Mouse (Mus musculus) neural tube, embryonic 11.5 days (tissue): ENCODE results near the gene Thada. TPM values are rescaled to one million over a fixed set of nuclear protein-coding genes. Genes with fewer than 3 reads are reported as not detected.

Experiments
- ATAC-seq: fragments of 200-750 bp; cut with Nextera tagmentation; 2 replicates; pipeline ENCODE4 v1.8.0; 2017; ENCODE audit warnings: moderate number of reproducible peaks, mild to moderate bottlenecking, moderate TSS enrichment, moderate library complexity; ENCODE audit not compliant: insufficient read depth, low FRiP score, low TSS enrichment
- DNase-seq: peaks from one replicate; pipeline ENCODE4 v3.0.0-alpha.2; 2015; ENCODE audit warnings: low spot score
- H3K27ac ChIP-seq: fragments of 300-500 bp; sonication (generic); 2 replicates; pipeline ENCODE4 v1.5.1; 2014; ENCODE audit warnings: low read depth, mild to moderate bottlenecking, low read length
- H3K27me3 ChIP-seq: fragments of 300-500 bp; sonication (generic); 2 replicates; pipeline ENCODE4 v1.6.1; 2014; ENCODE audit warnings: mild to moderate bottlenecking, low read length, mixed read lengths; ENCODE audit not compliant: control insufficient read depth, insufficient read depth
- H3K36me3 ChIP-seq: fragments of 300-500 bp; sonication (generic); 2 replicates; pipeline ENCODE4 v1.6.1; 2014; ENCODE audit warnings: mild to moderate bottlenecking, low read length, moderate library complexity, mixed read lengths; ENCODE audit not compliant: control insufficient read depth, insufficient read depth
- H3K4me1 ChIP-seq: fragments of 300-500 bp; sonication (generic); 2 replicates; pipeline ENCODE4 v1.6.1; 2014; ENCODE audit warnings: low read length, mixed read lengths; ENCODE audit not compliant: control insufficient read depth, insufficient read depth
- H3K4me2 ChIP-seq: fragments of 300-500 bp; sonication (generic); 2 replicates; pipeline ENCODE4 v1.6.1; 2014; ENCODE audit warnings: low read depth, mild to moderate bottlenecking, moderate library complexity
- H3K4me3 ChIP-seq: fragments of 300-500 bp; sonication (generic); 2 replicates; pipeline ENCODE4 v1.5.1; 2014; ENCODE audit warnings: low read depth, low read length
- H3K9ac ChIP-seq: fragments of 300-500 bp; sonication (generic); 2 replicates; pipeline ENCODE4 v1.6.1; 2014; ENCODE audit warnings: mild to moderate bottlenecking, low read length
- H3K9me3 ChIP-seq: fragments of 300-500 bp; sonication (generic); 2 replicates; pipeline ENCODE4 v1.6.1; 2016; ENCODE audit warnings: low read length; ENCODE audit not compliant: control insufficient read depth
- WGBS: fragments of 180-500 bp; shearing (Covaris S2); extraction: QIAGEN DNeasy Blood & Tissue Kit; methylation state at CpG from one replicate; pipeline ENCODE4 v1.1.7; 2014; 5-methylcytosine and 5-hydroxymethylcytosine counted together
- polyA plus RNA-seq: library from polyadenylated mRNA; unstranded; fragments of >200 nt; fragmentation: Nextera tagmentation; extraction: Ambion mirVana; gene quantifications from 2 replicates; pipeline ENCODE4 v1.2.1, GENCODE M21; 2014

Gene Thada
- polyA plus RNA-seq, 1 experiment from 2014 or later: 10.0 TPM

GRCm38 (mm10) chr17:84361006-84361405, 105.0 kb downstream of the Thada start:
- no peaks in the 10 kb centered on the region for H3K9me3 ChIP-seq
- DNase-seq: no peak
- no peak overlapping the region for H3K4me3 ChIP-seq
- H3K27ac ChIP-seq: no peak overlapping the region
- no peaks in the 10 kb centered on the region for H3K27me3 ChIP-seq
- WGBS: 94% methylated on average over 1 of the region's 1 CpGs
- H3K36me3 ChIP-seq: 0 out of 2 replicates have a peak, but pooled peaks cover 2% of the 10 kb centered on the region
- no peak overlapping the region for H3K4me2 ChIP-seq
- peaks cover 13% of the 10 kb centered on the region for H3K4me1 ChIP-seq
- ATAC-seq: no peak
- no peak overlapping the region for H3K9ac ChIP-seq

DNA sequence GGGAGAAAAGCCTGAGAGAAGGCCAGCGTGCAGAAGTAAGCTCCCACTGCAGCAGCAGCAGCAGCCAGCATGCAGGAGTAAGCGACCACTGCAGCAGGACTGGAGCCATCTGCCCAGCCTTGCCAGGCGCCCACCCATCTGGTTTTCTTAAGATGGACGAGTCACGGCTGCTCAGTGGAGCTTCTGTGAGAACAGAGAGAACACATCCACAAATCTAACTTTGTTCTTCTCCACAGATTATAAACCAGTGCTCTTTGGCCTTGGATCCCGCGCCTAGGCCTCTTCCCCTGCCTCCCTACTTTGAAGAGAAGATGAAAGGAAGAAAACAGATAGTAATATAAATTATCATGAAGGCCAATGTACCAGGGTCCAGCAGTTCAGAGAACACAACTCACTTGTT, 106.2 kb downstream of the Thada start:
- H3K4me3 ChIP-seq: no peak overlapping the region
- H3K27ac ChIP-seq: no peak overlapping the region
- H3K4me2 ChIP-seq: no peak overlapping the region
- DNase-seq (no peak), ATAC-seq (no peak)
- no peaks in the 10 kb centered on the region for H3K27me3 ChIP-seq
- no peak overlapping the region for H3K9ac ChIP-seq
- no peaks in the 10 kb centered on the region for H3K9me3 ChIP-seq
- H3K4me1 ChIP-seq: peaks cover 10% of the 10 kb centered on the region
- H3K36me3 ChIP-seq: 0 out of 2 replicates have a peak, but pooled peaks cover 2% of the 10 kb centered on the region
- WGBS: 66% methylated on average over 7 of the region's 7 CpGs

DNA sequence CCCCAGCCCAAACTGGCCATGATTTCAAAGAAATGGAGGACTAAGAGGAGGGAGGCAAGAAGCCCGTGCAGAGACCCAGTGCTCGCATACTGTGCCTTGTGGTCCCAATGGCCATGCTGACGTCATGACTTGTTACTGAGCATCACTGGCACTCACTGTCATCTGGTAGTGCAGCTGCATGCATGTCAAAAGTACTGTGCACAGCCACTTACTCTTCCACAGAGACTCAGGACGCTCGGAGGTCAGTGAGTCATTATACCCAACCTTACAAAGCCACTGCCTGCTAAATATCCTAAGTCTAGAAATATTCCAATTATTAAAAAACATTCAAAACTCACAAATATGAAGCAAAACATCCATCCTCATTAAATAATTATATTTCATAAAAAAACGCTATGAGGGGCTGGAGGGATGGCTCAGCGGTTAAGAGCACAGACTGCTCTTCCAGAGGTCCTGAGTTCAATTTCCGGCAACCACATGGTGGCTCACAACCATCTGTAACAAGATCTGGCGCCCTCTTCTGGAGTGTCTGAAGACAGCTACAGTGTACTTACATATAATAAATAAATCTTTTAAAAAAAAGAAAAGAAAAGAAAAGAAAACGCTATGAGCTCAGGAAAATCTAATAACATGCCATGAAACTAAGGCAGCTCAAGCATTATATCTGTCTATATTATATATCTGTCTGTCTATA, 106.9 kb downstream of the Thada start:
- WGBS: 91% methylated on average over 10 of the region's 10 CpGs
- no peak for DNase-seq
- ATAC-seq: no peak
- Histone ChIP-seq H3K27ac (no peak overlapping the region), H3K27me3 (no peaks in the 10 kb centered on the region), H3K9ac (no peak overlapping the region), H3K9me3 (no peaks in the 10 kb centered on the region), H3K4me3 (no peak overlapping the region), H3K4me1 (peaks cover 8% of the 10 kb centered on the region), H3K36me3 (0 out of 2 replicates have a peak, but pooled peaks cover 2% of the 10 kb centered on the region), H3K4me2 (no peak overlapping the region)

DNA sequence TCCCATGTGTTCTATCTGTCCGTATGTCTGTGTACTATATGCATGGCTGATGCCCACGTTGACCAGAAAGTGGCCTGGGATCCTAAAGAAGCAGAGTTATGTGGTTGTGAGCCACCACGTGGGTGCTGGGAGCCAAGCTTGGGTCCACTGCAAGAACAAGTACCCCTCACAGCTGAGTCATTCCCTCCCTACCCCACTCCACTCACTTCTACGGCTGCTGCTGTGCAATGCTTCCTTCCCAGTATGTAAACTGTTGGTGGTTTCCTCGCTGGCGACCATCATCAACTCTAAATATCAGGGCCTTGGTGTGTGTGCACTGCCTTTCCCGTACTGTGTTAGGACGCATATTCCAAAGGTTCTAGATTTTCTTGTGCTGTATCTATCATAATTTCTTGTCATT, 108.2 kb downstream of the Thada start:
- H3K36me3 ChIP-seq: 0 out of 2 replicates have a peak, but pooled peaks cover 2% of the 10 kb centered on the region
- H3K27me3 ChIP-seq: no peaks in the 10 kb centered on the region
- H3K9me3 ChIP-seq: no peaks in the 10 kb centered on the region
- no peak overlapping the region for H3K9ac ChIP-seq
- no peak overlapping the region for H3K4me2 ChIP-seq
- DNase-seq: no peak
- ATAC-seq: no peak
- WGBS: 94% methylated on average over 8 of the region's 8 CpGs
- no peak overlapping the region for H3K4me3 ChIP-seq
- H3K4me1 ChIP-seq: no peaks in the 10 kb centered on the region
- no peak overlapping the region for H3K27ac ChIP-seq

- DNase-seq: no peak
- H3K27ac ChIP-seq: no peak overlapping the region
- H3K4me1 ChIP-seq: no peaks in the 10 kb centered on the region; the same call in 1 of the 2 replicates
- no peak overlapping the region for H3K4me2 ChIP-seq
- 61% methylated on average over 8 of the region's 8 CpGs for WGBS
- no peaks in the 10 kb centered on the region for H3K27me3 ChIP-seq
- H3K9me3 ChIP-seq: no peaks in the 10 kb centered on the region
- no peak overlapping the region for H3K4me3 ChIP-seq
- ATAC-seq: no peak
- H3K9ac ChIP-seq: no peak overlapping the region
- no peaks in the 10 kb centered on the region for H3K36me3 ChIP-seq
Observed at GRCm38 (mm10) chr17:84356056-84356887, 109.7 kb downstream of the Thada start.

- H3K9ac ChIP-seq: no peak overlapping the region
- H3K9me3 ChIP-seq: no peaks in the 10 kb centered on the region
- H3K4me1 ChIP-seq: no peaks in the 10 kb centered on the region; the same call in 1 of the 2 replicates
- H3K27ac ChIP-seq: no peak overlapping the region
- no peak for ATAC-seq
- no peak overlapping the region for H3K4me2 ChIP-seq
- no peaks in the 10 kb centered on the region for H3K27me3 ChIP-seq
- no peak overlapping the region for H3K4me3 ChIP-seq
- no peak for DNase-seq
- H3K36me3 ChIP-seq: no peaks in the 10 kb centered on the region
- WGBS: 97% methylated on average over 3 of the region's 3 CpGs
Observed at GRCm38 (mm10) chr17:84355006-84355405, 111.0 kb downstream of the Thada start.

GRCm38 (mm10) chr17:84353902-84354311, 112.1 kb downstream of the Thada start:
- H3K9me3 ChIP-seq: no peaks in the 10 kb centered on the region
- no peaks in the 10 kb centered on the region; the same call in 1 of the 2 replicates for H3K4me1 ChIP-seq
- DNase-seq: no peak
- 89% methylated on average over 5 of the region's 5 CpGs for whole genome bisulfite sequencing
- no peak overlapping the region for H3K4me2 ChIP-seq
- H3K36me3 ChIP-seq: no peaks in the 10 kb centered on the region
- H3K27me3 ChIP-seq: no peaks in the 10 kb centered on the region
- H3K27ac ChIP-seq: no peak overlapping the region
- no peak for ATAC-seq
- H3K4me3 ChIP-seq: no peak overlapping the region
- no peak overlapping the region for H3K9ac ChIP-seq

GRCm38 (mm10) chr17:84353224-84353901, 112.6 kb downstream of the Thada start:
- Histone ChIP-seq H3K4me1 (no peaks in the 10 kb centered on the region; the same call in 1 of the 2 replicates), H3K9me3 (no peaks in the 10 kb centered on the region), H3K27me3 (no peaks in the 10 kb centered on the region), H3K27ac (no peak overlapping the region), H3K4me3 (no peak overlapping the region), H3K36me3 (no peaks in the 10 kb centered on the region), H3K4me2 (no peak overlapping the region), H3K9ac (no peak overlapping the region)
- WGBS: 93% methylated on average over 3 of the region's 3 CpGs
- ATAC-seq: no peak
- DNase-seq: no peak
